Mouse (Mus musculus): ENCODE results near the gene Ptrh1.

The Ptrh1 gene

GRCm38 (mm10) chr2:32775359-32776074 lies at the start of gene Ptrh1, which contains the start of gene Ttc16:
TSS of gene Ptrh1 (plus strand) at chr2:32775786.
TSS of gene Ttc16 (minus strand) at chr2:32775633.
- peak; percentile 99 for DNase-seq (ENCODE audit: low spot score)

- peak; percentile 98 for DNase-seq (ENCODE audit: low spot score)
Observed at GRCm38 (mm10) chr2:32727435-32727834, 48.2 kb upstream of the Ptrh1 start.

- no peak for DNase-seq (ENCODE audit: low spot score)
Observed at GRCm38 (mm10) chr2:32728463-32728862, 47.1 kb upstream of the Ptrh1 start.

GRCm38 (mm10) chr2:32729547-32729946 lies 46.0 kb upstream of the Ptrh1 start:
- no peak for DNase-seq (ENCODE audit: low spot score)

GRCm38 (mm10) chr2:32730854-32731253 lies 44.7 kb upstream of the Ptrh1 start:
- peak; percentile 82 for DNase-seq (ENCODE audit: low spot score)

- no peak for DNase-seq (ENCODE audit: low spot score)
Observed at GRCm38 (mm10) chr2:32731911-32732310, 43.7 kb upstream of the Ptrh1 start.

GRCm38 (mm10) chr2:32732695-32733094 lies 42.9 kb upstream of the Ptrh1 start:
- DNase-seq (ENCODE audit: low spot score): no peak

GRCm38 (mm10) chr2:32734480-32734879 lies 41.1 kb upstream of the Ptrh1 start:
- no peak for DNase-seq (ENCODE audit: low spot score)

- DNase-seq (ENCODE audit: low spot score): peak; percentile 29
Observed at GRCm38 (mm10) chr2:32734933-32735332, 40.7 kb upstream of the Ptrh1 start.

GRCm38 (mm10) chr2:32736306-32736829 lies 39.2 kb upstream of the Ptrh1 start:
- DNase-seq (ENCODE audit: low spot score): no peak

- DNase-seq (ENCODE audit: low spot score): no peak
Observed at GRCm38 (mm10) chr2:32737008-32737407, 38.6 kb upstream of the Ptrh1 start.

- DNase-seq (ENCODE audit: low spot score): no peak
Observed at GRCm38 (mm10) chr2:32739311-32739710, 36.3 kb upstream of the Ptrh1 start.

GRCm38 (mm10) chr2:32740916-32741272 lies 34.7 kb upstream of the Ptrh1 start, which contains the start of gene 6330409D20Rik:
TSS of gene 6330409D20Rik (minus strand) at chr2:32741016.
- DNase-seq (ENCODE audit: low spot score): no peak

- DNase-seq (ENCODE audit: low spot score): peak; percentile 69
Observed at GRCm38 (mm10) chr2:32741273-32742172, 34.1 kb upstream of the Ptrh1 start.

- DNase-seq (ENCODE audit: low spot score): peak; percentile 79
Observed at GRCm38 (mm10) chr2:32742173-32742531, 33.4 kb upstream of the Ptrh1 start.

GRCm38 (mm10) chr2:32744272-32744982 lies 31.2 kb upstream of the Ptrh1 start:
- no peak for DNase-seq (ENCODE audit: low spot score)

- no peak for DNase-seq (ENCODE audit: low spot score)
Observed at GRCm38 (mm10) chr2:32749082-32749481, 26.5 kb upstream of the Ptrh1 start.

GRCm38 (mm10) chr2:32750199-32750598 lies 25.4 kb upstream of the Ptrh1 start:
- DNase-seq (ENCODE audit: low spot score): no peak

- DNase-seq (ENCODE audit: low spot score): peak; percentile 90
Observed at GRCm38 (mm10) chr2:32750887-32751664, 24.5 kb upstream of the Ptrh1 start.

GRCm38 (mm10) chr2:32751665-32752033 lies 23.9 kb upstream of the Ptrh1 start:
- DNase-seq (ENCODE audit: low spot score): no peak

GRCm38 (mm10) chr2:32752181-32752580 lies 23.4 kb upstream of the Ptrh1 start:
- peak; percentile 42 for DNase-seq (ENCODE audit: low spot score)

Data from embryo, embryonic 10.5 days (tissue).